Mouse (Mus musculus): Measurements from ENCODE around the gene Chn1. TPM values are rescaled to one million over a fixed set of nuclear protein-coding genes. Genes with fewer than 3 reads are reported as not detected.

Chn1 gene
- polyA plus RNA-seq, 1 experiment, result not detected

- H3K4me3 ChIP-seq (ENCODE audit: insufficient read depth, low read length), result no peak overlapping the region
- no peak for TF ChIP-seq CTCF (IDR thresholded peaks at IDR 0.05; ENCODE audit: low read depth, low read length)
- TF ChIP-seq POLR2A (IDR thresholded peaks at IDR 0.05; ENCODE audit: borderline replicate concordance, low read depth, low read length), result no peak
- H3K27ac ChIP-seq (ENCODE audit: insufficient read depth, low read depth, low read length), result no peak overlapping the region
- no peaks in the 10 kb centered on the region for H3K4me1 ChIP-seq (ENCODE audit: control insufficient read depth, insufficient read depth, low read length)
Measured at GRCm38 (mm10) chr2:73682500-73682899, 92.6 kb downstream of the Chn1 start.

GRCm38 (mm10) chr2:73680425-73681027 is 94.6 kb downstream of the Chn1 start:
- Histone ChIP-seq H3K27ac (ENCODE audit: insufficient read depth, low read depth, low read length) (no peak overlapping the region), H3K4me3 (ENCODE audit: insufficient read depth, low read length) (no peak overlapping the region), H3K4me1 (ENCODE audit: control insufficient read depth, insufficient read depth, low read length) (no peaks in the 10 kb centered on the region)
- TF ChIP-seq POLR2A (IDR thresholded peaks at IDR 0.05; ENCODE audit: borderline replicate concordance, low read depth, low read length) (no peak), CTCF (IDR thresholded peaks at IDR 0.05; ENCODE audit: low read depth, low read length) (no peak)

GRCm38 (mm10) chr2:73668608-73669007 is 106.5 kb downstream of the Chn1 start:
- H3K27ac ChIP-seq (ENCODE audit: insufficient read depth, low read depth, low read length), result no peak overlapping the region
- H3K4me1 ChIP-seq (ENCODE audit: control insufficient read depth, insufficient read depth, low read length), result no peaks in the 10 kb centered on the region
- TF ChIP-seq POLR2A (IDR thresholded peaks at IDR 0.05; ENCODE audit: borderline replicate concordance, low read depth, low read length) (no peak), CTCF (IDR thresholded peaks at IDR 0.05; ENCODE audit: low read depth, low read length) (no peak)
- H3K4me3 ChIP-seq (ENCODE audit: insufficient read depth, low read length), result no peak overlapping the region

- Histone ChIP-seq H3K27ac (ENCODE audit: insufficient read depth, low read depth, low read length) (no peak overlapping the region), H3K4me1 (ENCODE audit: control insufficient read depth, insufficient read depth, low read length) (no peaks in the 10 kb centered on the region), H3K4me3 (ENCODE audit: insufficient read depth, low read length) (no peak overlapping the region)
- TF ChIP-seq POLR2A (IDR thresholded peaks at IDR 0.05; ENCODE audit: borderline replicate concordance, low read depth, low read length) (no peak), CTCF (IDR thresholded peaks at IDR 0.05; ENCODE audit: low read depth, low read length) (no peak)
Measured at GRCm38 (mm10) chr2:73660566-73661134, 114.5 kb downstream of the Chn1 start.

GRCm38 (mm10) chr2:73659726-73660565 is 115.2 kb downstream of the Chn1 start:
- no peak overlapping the region for H3K4me3 ChIP-seq (ENCODE audit: insufficient read depth, low read length)
- no peaks in the 10 kb centered on the region for H3K4me1 ChIP-seq (ENCODE audit: control insufficient read depth, insufficient read depth, low read length)
- TF ChIP-seq POLR2A (IDR thresholded peaks at IDR 0.05; ENCODE audit: borderline replicate concordance, low read depth, low read length) (no peak), CTCF (IDR thresholded peaks at IDR 0.05; ENCODE audit: low read depth, low read length) (no peak)
- H3K27ac ChIP-seq (ENCODE audit: insufficient read depth, low read depth, low read length), result no peak overlapping the region

- H3K4me3 ChIP-seq (ENCODE audit: insufficient read depth, low read length), result no peak overlapping the region
- TF ChIP-seq CTCF (IDR thresholded peaks at IDR 0.05; ENCODE audit: low read depth, low read length) (no peak), POLR2A (IDR thresholded peaks at IDR 0.05; ENCODE audit: borderline replicate concordance, low read depth, low read length) (no peak)
Measured at GRCm38 (mm10) chr2:73659041-73659440, 116.1 kb downstream of the Chn1 start.

GRCm38 (mm10) chr2:73657961-73658360 is 117.2 kb downstream of the Chn1 start:
- no peak overlapping the region for H3K4me3 ChIP-seq (ENCODE audit: insufficient read depth, low read length)
- no peaks in the 10 kb centered on the region for H3K4me1 ChIP-seq (ENCODE audit: control insufficient read depth, insufficient read depth, low read length)
- no peak for TF ChIP-seq CTCF (IDR thresholded peaks at IDR 0.05; ENCODE audit: low read depth, low read length)
- no peak overlapping the region for H3K27ac ChIP-seq (ENCODE audit: insufficient read depth, low read depth, low read length)

More at GRCm38 (mm10) chr2:73659041-73659440, 116.1 kb downstream of the Chn1 start:
- Histone ChIP-seq H3K27ac (ENCODE audit: insufficient read depth, low read depth, low read length) (no peak overlapping the region), H3K4me1 (ENCODE audit: control insufficient read depth, insufficient read depth, low read length) (no peaks in the 10 kb centered on the region)

- TF ChIP-seq CTCF (IDR thresholded peaks at IDR 0.05; ENCODE audit: low read depth, low read length), result no peak
- TF ChIP-seq POLR2A (IDR thresholded peaks at IDR 0.05; ENCODE audit: borderline replicate concordance, low read depth, low read length), result no peak
- Histone ChIP-seq H3K27ac (ENCODE audit: insufficient read depth, low read depth, low read length) (no peak overlapping the region), H3K4me1 (ENCODE audit: control insufficient read depth, insufficient read depth, low read length) (no peaks in the 10 kb centered on the region), H3K4me3 (ENCODE audit: insufficient read depth, low read length) (no peak overlapping the region)
Measured at GRCm38 (mm10) chr2:73657151-73657550, 118.0 kb downstream of the Chn1 start.

GRCm38 (mm10) chr2:73655663-73656062 is 119.5 kb downstream of the Chn1 start:
- H3K4me3 ChIP-seq (ENCODE audit: insufficient read depth, low read length), result no peak overlapping the region
- H3K27ac ChIP-seq (ENCODE audit: insufficient read depth, low read depth, low read length), result no peak overlapping the region
- H3K4me1 ChIP-seq (ENCODE audit: control insufficient read depth, insufficient read depth, low read length), result no peaks in the 10 kb centered on the region
- TF ChIP-seq CTCF (IDR thresholded peaks at IDR 0.05; ENCODE audit: low read depth, low read length) (no peak), POLR2A (IDR thresholded peaks at IDR 0.05; ENCODE audit: borderline replicate concordance, low read depth, low read length) (no peak)

- Histone ChIP-seq H3K27ac (ENCODE audit: insufficient read depth, low read depth, low read length) (no peak overlapping the region), H3K4me3 (ENCODE audit: insufficient read depth, low read length) (no peak overlapping the region), H3K4me1 (ENCODE audit: control insufficient read depth, insufficient read depth, low read length) (no peaks in the 10 kb centered on the region)
- TF ChIP-seq CTCF (IDR thresholded peaks at IDR 0.05; ENCODE audit: low read depth, low read length) (no peak), POLR2A (IDR thresholded peaks at IDR 0.05; ENCODE audit: borderline replicate concordance, low read depth, low read length) (no peak)
Measured at GRCm38 (mm10) chr2:73654892-73655243, 120.3 kb downstream of the Chn1 start.
